Mouse (Mus musculus) CH12F3 (cell line): ENCODE data around the gene Slc9a7.

Source experiments
- in situ Hi-C: fragments of 300-500 bp; cut with MboI; formaldehyde crosslinking; loops from 2 replicates; pipeline ENCODE4 v1.14.3; 2020; ENCODE audit warnings: low sequenced_read_pairs

Gene Slc9a7

GRCm38 (mm10) chrX:20291282-20292039 lies at the start of gene Slc9a7:
Slc9a7 (minus strand) TSS chrX:20291807.
- in situ Hi-C loops, result no loop called here

GRCm38 (mm10) chrX:20335722-20336121 lies 44.1 kb upstream of the Slc9a7 start:
- in situ Hi-C loops, result no loop called here

- in situ Hi-C loops, result no loop called here
Observed at GRCm38 (mm10) chrX:20332756-20333155, 41.1 kb upstream of the Slc9a7 start.

- in situ Hi-C loops, result no loop called here
Observed at GRCm38 (mm10) chrX:20307215-20307614, 15.6 kb upstream of the Slc9a7 start.

GRCm38 (mm10) chrX:20305941-20306340 lies 14.3 kb upstream of the Slc9a7 start:
- in situ Hi-C loops, result no loop called here

- in situ Hi-C loops, result no loop called here
Observed at GRCm38 (mm10) chrX:20303280-20303679, 11.7 kb upstream of the Slc9a7 start.

- in situ Hi-C loops, result no loop called here
Observed at GRCm38 (mm10) chrX:20292040-20292417, 422 bp upstream of the Slc9a7 start.

GRCm38 (mm10) chrX:20290715-20291114 lies 892 bp downstream of the Slc9a7 start:
- in situ Hi-C loops, result no loop called here

- in situ Hi-C loops, result no loop called here
Observed at GRCm38 (mm10) chrX:20288674-20289073, 2.9 kb downstream of the Slc9a7 start.

GRCm38 (mm10) chrX:20286254-20286653 lies 5.4 kb downstream of the Slc9a7 start:
- in situ Hi-C loops, result no loop called here

GRCm38 (mm10) chrX:20279424-20279823 lies 12.2 kb downstream of the Slc9a7 start:
- in situ Hi-C loops, result no loop called here

GRCm38 (mm10) chrX:20273854-20274253 lies 17.8 kb downstream of the Slc9a7 start:
- in situ Hi-C loops, result no loop called here

- in situ Hi-C loops, result no loop called here
Observed at GRCm38 (mm10) chrX:20271980-20272379, 19.6 kb downstream of the Slc9a7 start.

GRCm38 (mm10) chrX:20269980-20270379 lies 21.6 kb downstream of the Slc9a7 start:
- in situ Hi-C loops, result no loop called here

- in situ Hi-C loops, result no loop called here
Observed at GRCm38 (mm10) chrX:20264370-20264769, 27.2 kb downstream of the Slc9a7 start.

GRCm38 (mm10) chrX:20228102-20228501 lies 63.5 kb downstream of the Slc9a7 start:
- in situ Hi-C loops, result no loop called here

GRCm38 (mm10) chrX:20221486-20221885 lies 70.1 kb downstream of the Slc9a7 start:
- in situ Hi-C loops, result no loop called here

- in situ Hi-C loops, result no loop called here
Observed at GRCm38 (mm10) chrX:20185616-20186015, 106.0 kb downstream of the Slc9a7 start.

- in situ Hi-C loops, result no loop called here
Observed at GRCm38 (mm10) chrX:20176792-20177191, 114.8 kb downstream of the Slc9a7 start.

GRCm38 (mm10) chrX:20168430-20168829 lies 123.2 kb downstream of the Slc9a7 start:
- in situ Hi-C loops, result loop anchor here (25.0 kb wide), 1 partner anchor 156 kb away; no protein-coding TSS in a partner anchor

GRCm38 (mm10) chrX:20164984-20165383 lies 126.6 kb downstream of the Slc9a7 start:
- in situ Hi-C loops, result loop anchor here (25.0 kb wide), 1 partner anchor 153 kb away; no protein-coding TSS in a partner anchor

- in situ Hi-C loops, result loop anchor here (25.0 kb wide), 1 partner anchor 150 kb away; no protein-coding TSS in a partner anchor
Observed at GRCm38 (mm10) chrX:20162322-20162711, 129.3 kb downstream of the Slc9a7 start.
